8 mouse cellular contexts compared by ENCODE assay signal in genomic region chr14:118712889-118713288, GRCm38 (mm10). TPM values are rescaled to one million over a fixed set of nuclear protein-coding genes. Genes with fewer than 3 reads are reported as not detected.
A peak's percentile ranks its signal among the peaks of the same experiment; 100 is the strongest.
DNase-seq lines count a peak whose midpoint lies in the region; ATAC-seq and TF ChIP-seq lines count a peak whose summit lies in the region.

No protein-coding gene starts in this region.

- H3K27me3 ChIP-seq in kidney, embryonic 15.5 days = 0 out of 2 replicates have a peak, but pooled peaks cover 6% of the 10 kb centered on the region
- H3K27me3 ChIP-seq in embryonic facial prominence, embryonic 15.5 days = peaks cover 12% of the 10 kb centered on the region; the same call in 1 of the 2 replicates
- no peaks in the 10 kb centered on the region for H3K27me3 ChIP-seq in intestine, postnatal 0 days (replicated peaks; ENCODE audit: control insufficient read depth, insufficient read depth, low read length)
- H3K27me3 ChIP-seq in myocyte (ENCODE audit: control insufficient read depth, insufficient read depth, insufficient read length) = no peaks in the 10 kb centered on the region

- no peaks in the 10 kb centered on the region for H3K9me3 ChIP-seq in kidney, embryonic 15.5 days (replicated peaks)
- no peaks in the 10 kb centered on the region for H3K9me3 ChIP-seq in embryonic facial prominence, embryonic 15.5 days (replicated peaks)
- no peaks in the 10 kb centered on the region for H3K9me3 ChIP-seq in intestine, postnatal 0 days (ENCODE audit: control insufficient read depth)

- H3K4me3 ChIP-seq in kidney, embryonic 15.5 days (replicated peaks) = peak overlapping the region; percentile 42; the same call in 1 of the 2 replicates
- H3K4me3 ChIP-seq in embryonic facial prominence, embryonic 15.5 days (replicated peaks) = no peak overlapping the region
- H3K4me3 ChIP-seq in intestine, postnatal 0 days (ENCODE audit: low read depth, low read length) = peak overlapping the region; percentile 31; the same call in 1 of the 2 replicates
- H3K4me3 ChIP-seq in myocyte = peak overlapping the region; percentile 8

- H3K36me3 ChIP-seq in kidney, embryonic 15.5 days = no peaks in the 10 kb centered on the region
- no peaks in the 10 kb centered on the region for H3K36me3 ChIP-seq in embryonic facial prominence, embryonic 15.5 days
- no peaks in the 10 kb centered on the region for H3K36me3 ChIP-seq in intestine, postnatal 0 days (ENCODE audit: control insufficient read depth, insufficient read depth)
- no peaks in the 10 kb centered on the region for H3K36me3 ChIP-seq in myocyte (ENCODE audit: control insufficient read depth, insufficient read depth)

- H3K4me2 ChIP-seq in kidney, embryonic 15.5 days = peak overlapping the region; percentile 82
- H3K4me2 ChIP-seq in embryonic facial prominence, embryonic 15.5 days (replicated peaks) = peak overlapping the region; percentile 52; the same call in 1 of the 2 replicates
- H3K4me2 ChIP-seq in intestine, postnatal 0 days (replicated peaks; ENCODE audit: low read depth) = peak overlapping the region; percentile 65
- H3K4me2 ChIP-seq in myocyte (ENCODE audit: low read depth) = peak overlapping the region; percentile 68

- peaks cover 23% of the 10 kb centered on the region for H3K4me1 ChIP-seq in kidney, embryonic 15.5 days
- H3K4me1 ChIP-seq in embryonic facial prominence, embryonic 15.5 days = peaks cover 18% of the 10 kb centered on the region; the same call in 1 of the 2 replicates
- no peaks in the 10 kb centered on the region for H3K4me1 ChIP-seq in intestine, postnatal 0 days (replicated peaks; ENCODE audit: control insufficient read depth, insufficient read depth, low read length)

- no peak for ATAC-seq in kidney, embryonic 15.5 days (replicated peaks; ENCODE audit: low FRiP score)
- no peak for ATAC-seq in embryonic facial prominence, embryonic 15.5 days (ENCODE audit: insufficient number of reproducible peaks, low FRiP score, low TSS enrichment, low read depth)
- ATAC-seq in intestine, postnatal 0 days = no peak

- H3K9ac ChIP-seq in kidney, embryonic 15.5 days = no peak overlapping the region
- H3K9ac ChIP-seq in embryonic facial prominence, embryonic 15.5 days = no peak overlapping the region
- no peak overlapping the region for H3K9ac ChIP-seq in intestine, postnatal 0 days (ENCODE audit: low read depth, low read length)

- 45% methylated on average over 5 of the region's 5 CpGs for WGBS in kidney, embryonic 15.5 days
- 38% methylated on average over 5 of the region's 5 CpGs for WGBS in embryonic facial prominence, embryonic 15.5 days
- WGBS in intestine, postnatal 0 days = 72% methylated on average over 5 of the region's 5 CpGs

- no peak for TF ChIP-seq POLR2A in myocyte (IDR thresholded peaks at IDR 0.05; ENCODE audit: insufficient read length, low read depth)

- no peak for DNase-seq in kidney, adult 9 months
- DNase-seq in layer of hippocampus, postnatal 14 days (ENCODE audit: low spot score in 2 of 2) = no peak
- DNase-seq in ovary, postnatal 14 days (ENCODE audit: low spot score) = no peak
- DNase-seq in cerebellum, adult 11 months = no peak

- TF ChIP-seq CTCF in intestine, postnatal 0 days (IDR thresholded peaks at IDR 0.05; ENCODE audit: low read depth) = no peak

- no peaks in the 10 kb centered on the region for H3K79me2 ChIP-seq in myocyte (ENCODE audit: control insufficient read depth, insufficient read depth)

- no peak overlapping the region for H3ac ChIP-seq in myocyte (ENCODE audit: control insufficient read depth, insufficient read length)

- no peak overlapping the region for H3K27ac ChIP-seq in kidney, embryonic 15.5 days
- no peak overlapping the region for H3K27ac ChIP-seq in embryonic facial prominence, embryonic 15.5 days (replicated peaks)
- no peak overlapping the region for H3K27ac ChIP-seq in intestine, postnatal 0 days (ENCODE audit: low read depth, low read length)

TF ChIP-seq in myocyte, 11 proteins besides CTCF, POLR2A, EP300 and RAD21:
- TF ChIP-seq MYOG (IDR thresholded peaks at IDR 0.05; ENCODE audit: control insufficient read depth in 1 of 3, insufficient read depth in 1 of 3, insufficient read length in 2 of 3, low read depth in 2 of 3) (no peak), TCF3 (IDR thresholded peaks at IDR 0.05; ENCODE audit: insufficient read length, low read depth) (no peak), MYOD1 (IDR thresholded peaks at IDR 0.05; ENCODE audit: control insufficient read depth in 1 of 3, insufficient read length in 2 of 3, low read depth in 2 of 3) (no peak), USF1 (IDR thresholded peaks at IDR 0.05; ENCODE audit: low read depth) (no peak), MAX (IDR thresholded peaks at IDR 0.05; ENCODE audit: low read depth) (no peak)

RNA-seq across cellular contexts. Expression of gene Abcc4, which starts 6.9 kb away (rescaled TPM):
- 7.3 and 7.9 TPM in 2 replicates for polyA plus RNA-seq in kidney, embryonic 15.5 days (2015; fragmentation: Nextera tagmentation; extraction: Ambion mirVana)
- polyA plus RNA-seq in embryonic facial prominence, embryonic 15.5 days (2015; fragmentation: Nextera tagmentation; extraction: Ambion mirVana) = 3.2 and 4.3 TPM in 2 replicates
- 1.4 and 1.6 TPM in 2 replicates for polyA plus RNA-seq in intestine, postnatal 0 days (2015; fragmentation: Nextera tagmentation; extraction: Ambion mirVana)
- polyA plus RNA-seq in myocyte (2012; fragmentation: generic; extraction: Trizol) = 6.3 TPM
- 10 to 100 TPM in 1 of 2 experiments, 1 to 10 TPM in 1; 8.8 to 10.3 TPM for total RNA-seq in layer of hippocampus, postnatal 14 days (2021)
